Mouse (Mus musculus) ES-E14 (cell line): ENCODE data around the gene Carmil1.

Experiments used
- ZC3H11A ChIP-seq: IDR thresholded peaks from 2 replicates; pipeline ENCODE4 v1.6.1; 2012; ENCODE audit warnings: low read depth, mild to moderate bottlenecking, inconsistent platforms, low read length, borderline replicate concordance
- ZNF384 ChIP-seq: IDR thresholded peaks from 2 replicates; pipeline ENCODE4 v1.6.1; 2012; ENCODE audit warnings: low read depth, low read length, inconsistent platforms

DNA sequence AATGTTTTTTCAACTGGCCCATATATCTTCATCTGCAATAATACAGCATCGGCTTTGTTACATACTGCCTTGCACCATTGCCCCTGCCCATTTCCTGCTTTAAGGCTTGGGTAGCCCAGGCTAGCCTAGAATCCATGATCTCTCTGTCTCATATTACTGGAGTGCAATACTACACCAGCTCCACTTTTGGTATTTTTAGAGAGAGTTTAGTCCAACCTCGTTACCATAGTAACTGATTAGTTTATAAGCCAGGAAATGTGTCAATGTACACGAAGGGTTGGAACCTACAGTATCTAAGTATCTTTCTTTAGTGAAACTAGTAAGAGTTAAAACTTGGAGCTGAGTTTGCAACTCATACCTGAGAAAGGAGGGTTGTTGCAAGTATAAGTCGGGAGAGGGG, 103.8 kb downstream of the Carmil1 start:
- TF ChIP-seq ZC3H11A (no peak), ZNF384 (no peak)
